Mouse (Mus musculus): ENCODE results near the gene Spef2. TPM values are rescaled to one million over a fixed set of nuclear protein-coding genes. Genes with fewer than 3 reads are reported as not detected.

Spef2 gene
- polyA plus RNA-seq, 1 experiment from 2014 or later, result 0.19 TPM

- Histone ChIP-seq H3K9ac (ENCODE audit: low read length) (no peak overlapping the region), H3K4me3 (ENCODE audit: low read depth, low read length) (no peak overlapping the region), H3K27ac (replicated peaks; ENCODE audit: low read depth, low read length) (no peak overlapping the region), H3K9me3 (ENCODE audit: control insufficient read depth, low read length) (no peaks in the 10 kb centered on the region), H3K36me3 (ENCODE audit: control insufficient read depth, insufficient read depth, low read length) (no peaks in the 10 kb centered on the region), H3K4me2 (ENCODE audit: low read depth, severe bottlenecking) (no peak overlapping the region), H3K27me3 (ENCODE audit: control insufficient read depth, insufficient read depth, low read length) (no peaks in the 10 kb centered on the region), H3K4me1 (ENCODE audit: control insufficient read depth, insufficient read depth, low read length) (no peaks in the 10 kb centered on the region)
- no peak for ATAC-seq (ENCODE audit: insufficient number of reproducible peaks, low FRiP score, low TSS enrichment, low read depth)
- DNase-seq (ENCODE audit: low spot score), result no peak
- 93% methylated on average over 2 of the region's 2 CpGs for WGBS
Measured at GRCm38 (mm10) chr15:9548951-9549350, 199.7 kb downstream of the Spef2 start.

- Histone ChIP-seq H3K4me3 (ENCODE audit: low read depth, low read length) (no peak overlapping the region), H3K4me1 (ENCODE audit: control insufficient read depth, insufficient read depth, low read length) (no peaks in the 10 kb centered on the region), H3K9ac (ENCODE audit: low read length) (no peak overlapping the region), H3K27ac (replicated peaks; ENCODE audit: low read depth, low read length) (no peak overlapping the region), H3K9me3 (ENCODE audit: control insufficient read depth, low read length) (no peaks in the 10 kb centered on the region), H3K36me3 (ENCODE audit: control insufficient read depth, insufficient read depth, low read length) (no peaks in the 10 kb centered on the region), H3K27me3 (ENCODE audit: control insufficient read depth, insufficient read depth, low read length) (no peaks in the 10 kb centered on the region), H3K4me2 (ENCODE audit: low read depth, severe bottlenecking) (no peak overlapping the region)
- DNase-seq (ENCODE audit: low spot score) (no peak), ATAC-seq (ENCODE audit: insufficient number of reproducible peaks, low FRiP score, low TSS enrichment, low read depth) (no peak)
- WGBS, result 77% methylated on average over 1 of the region's 1 CpGs
Measured at GRCm38 (mm10) chr15:9535200-9535599, 213.5 kb downstream of the Spef2 start.

- H3K4me2 ChIP-seq (ENCODE audit: low read depth, severe bottlenecking), result no peak overlapping the region
- H3K27ac ChIP-seq (replicated peaks; ENCODE audit: low read depth, low read length), result no peak overlapping the region
- H3K9ac ChIP-seq (ENCODE audit: low read length), result no peak overlapping the region
- 79% methylated on average over 3 of the region's 3 CpGs for WGBS
- no peaks in the 10 kb centered on the region for H3K27me3 ChIP-seq (ENCODE audit: control insufficient read depth, insufficient read depth, low read length)
- DNase-seq (ENCODE audit: low spot score) (no peak), ATAC-seq (ENCODE audit: insufficient number of reproducible peaks, low FRiP score, low TSS enrichment, low read depth) (no peak)
- no peak overlapping the region for H3K4me3 ChIP-seq (ENCODE audit: low read depth, low read length)
- no peaks in the 10 kb centered on the region for H3K9me3 ChIP-seq (ENCODE audit: control insufficient read depth, low read length)
- H3K36me3 ChIP-seq (ENCODE audit: control insufficient read depth, insufficient read depth, low read length), result no peaks in the 10 kb centered on the region
- H3K4me1 ChIP-seq (ENCODE audit: control insufficient read depth, insufficient read depth, low read length), result no peaks in the 10 kb centered on the region
Measured at GRCm38 (mm10) chr15:9533356-9533902, 215.2 kb downstream of the Spef2 start.

- H3K36me3 ChIP-seq (ENCODE audit: control insufficient read depth, insufficient read depth, low read length), result no peaks in the 10 kb centered on the region
- no peaks in the 10 kb centered on the region for H3K9me3 ChIP-seq (ENCODE audit: control insufficient read depth, low read length)
- ATAC-seq (ENCODE audit: insufficient number of reproducible peaks, low FRiP score, low TSS enrichment, low read depth), result no peak
Measured at GRCm38 (mm10) chr15:9530076-9530475, 218.6 kb downstream of the Spef2 start, which contains the start of gene Il7r. Gene Il7r, minus strand, starts transcription at chr15:9530176.

GRCm38 (mm10) chr15:9529646-9530045 lies 219.0 kb downstream of the Spef2 start:
- H3K27me3 ChIP-seq (ENCODE audit: control insufficient read depth, insufficient read depth, low read length), result no peaks in the 10 kb centered on the region
- H3K9ac ChIP-seq (ENCODE audit: low read length), result no peak overlapping the region
- ATAC-seq (ENCODE audit: insufficient number of reproducible peaks, low FRiP score, low TSS enrichment, low read depth) (no peak), DNase-seq (ENCODE audit: low spot score) (no peak)
- WGBS, result 72% methylated on average over 3 of the region's 3 CpGs
- H3K36me3 ChIP-seq (ENCODE audit: control insufficient read depth, insufficient read depth, low read length), result no peaks in the 10 kb centered on the region
- H3K4me2 ChIP-seq (ENCODE audit: low read depth, severe bottlenecking), result no peak overlapping the region
- H3K4me1 ChIP-seq (ENCODE audit: control insufficient read depth, insufficient read depth, low read length), result no peaks in the 10 kb centered on the region
- no peak overlapping the region for H3K4me3 ChIP-seq (ENCODE audit: low read depth, low read length)
- H3K9me3 ChIP-seq (ENCODE audit: control insufficient read depth, low read length), result no peaks in the 10 kb centered on the region
- H3K27ac ChIP-seq (replicated peaks; ENCODE audit: low read depth, low read length), result no peak overlapping the region

More at GRCm38 (mm10) chr15:9530076-9530475, 218.6 kb downstream of the Spef2 start, which contains the start of gene Il7r:
- H3K4me2 ChIP-seq (ENCODE audit: low read depth, severe bottlenecking), result no peak within 1 kb of the TSS
- no peak for DNase-seq (ENCODE audit: low spot score)
- WGBS, result 90% methylated on average over 4 of the region's 4 CpGs
- no peaks in the 10 kb centered on the region for H3K27me3 ChIP-seq (ENCODE audit: control insufficient read depth, insufficient read depth, low read length)
- no peaks in the 10 kb centered on the region for H3K4me1 ChIP-seq (ENCODE audit: control insufficient read depth, insufficient read depth, low read length)
- H3K4me3 ChIP-seq (ENCODE audit: low read depth, low read length), result no peak within 1 kb of the TSS
- no peak within 1 kb of the TSS for H3K9ac ChIP-seq (ENCODE audit: low read length)
- no peak within 1 kb of the TSS for H3K27ac ChIP-seq (replicated peaks; ENCODE audit: low read depth, low read length)

Other genes with a start within 250 kb of the Spef2 start
- 0.06 and 0.12 TPM in 2 replicates for gene Il7r, start 218.7 kb downstream of the Spef2 start, polyA plus RNA-seq (2014; fragmentation: Nextera tagmentation; extraction: Ambion mirVana)